Mouse (Mus musculus) liver, postnatal 0 days (tissue): Measurements from ENCODE around the gene Tfrc. TPM values are rescaled to one million over a fixed set of nuclear protein-coding genes. Genes with fewer than 3 reads are reported as not detected.

Source experiments
- ATAC-seq: fragments of 200-750 bp; cut with Nextera tagmentation; 2 replicates; pipeline ENCODE4 v1.8.0; 2017; ENCODE audit warnings: mild to moderate bottlenecking, moderate library complexity
- DNase-seq: peaks from one replicate; pipeline ENCODE4 v3.0.0-alpha.2; 2016
- H3K27ac ChIP-seq: fragments of 300-500 bp; sonication (generic); 2 replicates; pipeline ENCODE4 v1.5.1; 2014; ENCODE audit warnings: antibody characterized with exemption, moderate library complexity, mild to moderate bottlenecking, low read depth
- H3K27me3 ChIP-seq: fragments of 300-500 bp; sonication (generic); 2 replicates; pipeline ENCODE4 v1.6.1; 2014; ENCODE audit warnings: low read length, control low read depth, mixed read lengths; ENCODE audit not compliant: insufficient read depth
- H3K36me3 ChIP-seq: fragments of 300-500 bp; sonication (generic); replicated peaks from 2 replicates; pipeline ENCODE4 v1.6.1; 2014; ENCODE audit warnings: mild to moderate bottlenecking, control low read depth, low read length, moderate library complexity, mixed read lengths; ENCODE audit not compliant: insufficient read depth
- H3K4me1 ChIP-seq: fragments of 300-500 bp; sonication (generic); 2 replicates; pipeline ENCODE4 v1.6.1; 2014; ENCODE audit warnings: antibody characterized with exemption, mild to moderate bottlenecking, control low read depth; ENCODE audit not compliant: insufficient read depth
- H3K4me2 ChIP-seq: fragments of 300-500 bp; sonication (generic); 2 replicates; pipeline ENCODE4 v1.6.1; 2014; ENCODE audit warnings: low read depth, mild to moderate bottlenecking, low read length, moderate library complexity, mixed read lengths
- H3K4me3 ChIP-seq: fragments of 300-500 bp; sonication (generic); 2 replicates; pipeline ENCODE4 v1.5.1; 2014; ENCODE audit warnings: low read depth, low read length
- H3K9ac ChIP-seq: fragments of 300-500 bp; sonication (generic); replicated peaks from 2 replicates; pipeline ENCODE4 v1.6.1; 2014; ENCODE audit warnings: mild to moderate bottlenecking, moderate library complexity
- H3K9me3 ChIP-seq: fragments of 300-500 bp; sonication (generic); 2 replicates; pipeline ENCODE4 v1.6.1; 2016; ENCODE audit warnings: mild to moderate bottlenecking, control low read depth, low read length, mixed read lengths
- CTCF ChIP-seq: sonication (generic); IDR thresholded peaks from 2 replicates; pipeline ENCODE4 v1.5.1; 2016; ENCODE audit warnings: antibody characterized with exemption, low read depth
- EP300 ChIP-seq: IDR thresholded peaks from 2 replicates; pipeline ENCODE4 v1.6.1; 2016; ENCODE audit warnings: antibody characterized with exemption, low read depth, mild to moderate bottlenecking
- WGBS: fragments of 180-500 bp; shearing (Covaris S2); extraction: QIAGEN DNeasy Blood & Tissue Kit; methylation state at CpG from one replicate; pipeline ENCODE4 v1.1.7; 2014; ENCODE audit not compliant: insufficient replicate concordance; 5-methylcytosine and 5-hydroxymethylcytosine counted together
- polyA plus RNA-seq: library from polyadenylated mRNA; unstranded; fragments of >200 nt; fragmentation: Nextera tagmentation; extraction: Ambion mirVana; gene quantifications from 2 replicates; pipeline ENCODE4 v1.2.1, GENCODE M21; 2015

The Tfrc gene
- polyA plus RNA-seq, 1 experiment from 2014 or later: 103 TPM

GRCm38 (mm10) chr16:32662372-32662771 is 53.7 kb downstream of the Tfrc start:
- no peak for DNase-seq
- peaks cover 88% of the 10 kb centered on the region for H3K4me1 ChIP-seq
- no peak for ATAC-seq
- no peaks in the 10 kb centered on the region for H3K36me3 ChIP-seq
- no peaks in the 10 kb centered on the region for H3K27me3 ChIP-seq
- no peak overlapping the region for H3K27ac ChIP-seq
- no peak overlapping the region for H3K4me3 ChIP-seq
- 90% methylated on average over 7 of the region's 7 CpGs for WGBS
- 0 out of 2 replicates have a peak, but pooled peaks have one; percentile 11 for TF ChIP-seq CTCF
- no peak for TF ChIP-seq EP300
- H3K4me2 ChIP-seq: no peak overlapping the region; the same call in 1 of the 2 replicates
- H3K9ac ChIP-seq: 0 out of 2 replicates have a peak overlapping the region, but pooled peaks have one; percentile 22
- H3K9me3 ChIP-seq: no peaks in the 10 kb centered on the region

GRCm38 (mm10) chr16:32663231-32663858 is 54.6 kb downstream of the Tfrc start:
- 84% methylated on average over 9 of the region's 9 CpGs for WGBS
- Histone ChIP-seq H3K27me3 (no peaks in the 10 kb centered on the region), H3K4me1 (peaks cover 93% of the 10 kb centered on the region), H3K27ac (peak overlapping the region; percentile 39; the same call in 1 of the 2 replicates), H3K4me2 (no peak overlapping the region), H3K9me3 (no peaks in the 10 kb centered on the region), H3K4me3 (no peak overlapping the region), H3K9ac (no peak overlapping the region), H3K36me3 (no peaks in the 10 kb centered on the region)
- TF ChIP-seq CTCF (no peak), EP300 (no peak)
- ATAC-seq: no peak
- DNase-seq: peak; percentile 29

- H3K27me3 ChIP-seq: no peaks in the 10 kb centered on the region
- H3K9ac ChIP-seq: no peak overlapping the region
- TF ChIP-seq CTCF (no peak), EP300 (no peak)
- H3K4me3 ChIP-seq: no peak overlapping the region
- WGBS: 54% methylated on average over 2 of the region's 2 CpGs
- no peaks in the 10 kb centered on the region for H3K9me3 ChIP-seq
- no peaks in the 10 kb centered on the region for H3K36me3 ChIP-seq
- DNase-seq (peak; percentile 13), ATAC-seq (no peak)
- H3K4me2 ChIP-seq: no peak overlapping the region
- H3K4me1 ChIP-seq: peaks cover 86% of the 10 kb centered on the region
- H3K27ac ChIP-seq: no peak overlapping the region; the same call in 1 of the 2 replicates
Measured at GRCm38 (mm10) chr16:32664211-32664610, 55.5 kb downstream of the Tfrc start.

DNA sequence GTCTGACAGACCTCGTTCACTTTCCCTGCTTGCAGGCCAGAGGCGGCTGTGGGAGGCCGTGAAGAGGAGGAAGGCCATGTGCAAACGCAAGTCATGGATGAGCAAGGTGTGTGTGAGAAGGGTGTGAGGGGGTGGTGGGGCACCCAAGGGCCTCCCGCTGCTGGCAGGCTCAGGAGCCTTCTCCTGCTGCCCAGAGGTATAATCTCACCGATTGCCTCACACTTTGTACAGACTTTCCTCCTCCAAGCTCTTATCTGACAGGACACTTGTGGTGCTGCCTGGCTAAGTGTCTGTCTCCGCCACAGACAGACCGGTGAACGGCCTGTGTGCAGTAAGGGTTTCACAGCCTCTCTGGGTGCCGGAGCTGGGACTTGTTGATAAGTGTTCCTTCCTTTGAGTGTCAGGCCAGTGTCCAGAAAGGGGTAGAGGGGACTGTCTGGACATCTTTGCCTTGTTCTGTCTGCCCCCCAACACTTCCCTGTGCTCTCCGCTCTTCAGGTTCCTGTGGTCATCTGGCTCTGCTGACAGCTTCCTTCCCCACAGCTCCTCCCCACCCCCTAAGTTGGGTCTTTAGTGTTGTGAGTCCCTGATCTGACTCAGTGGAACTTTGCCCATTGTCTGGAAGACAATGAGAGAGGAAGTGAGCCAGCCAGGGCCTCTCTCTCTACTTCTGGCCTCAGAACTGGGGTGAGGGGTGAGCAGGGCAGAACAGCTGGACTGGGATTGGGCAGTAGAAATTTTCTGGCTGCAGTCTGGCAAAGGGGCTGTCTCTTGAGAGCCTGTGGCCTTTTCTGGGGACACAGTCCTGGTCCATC is 57.3 kb downstream of the Tfrc start:
- TF ChIP-seq CTCF (no peak), EP300 (peak; percentile 88)
- H3K27me3 ChIP-seq: no peaks in the 10 kb centered on the region
- peaks cover 78% of the 10 kb centered on the region for H3K4me1 ChIP-seq
- ATAC-seq (peak; percentile 87), DNase-seq (peak; percentile 60)
- H3K4me2 ChIP-seq: peak overlapping the region; percentile 45
- H3K27ac ChIP-seq: peak overlapping the region; percentile 75
- peak overlapping the region; percentile 49 for H3K9ac ChIP-seq
- 26% methylated on average over 11 of the region's 11 CpGs for WGBS
- H3K36me3 ChIP-seq: no peaks in the 10 kb centered on the region; the same call in 1 of the 2 replicates
- H3K9me3 ChIP-seq: no peaks in the 10 kb centered on the region
- H3K4me3 ChIP-seq: no peak overlapping the region

DNA sequence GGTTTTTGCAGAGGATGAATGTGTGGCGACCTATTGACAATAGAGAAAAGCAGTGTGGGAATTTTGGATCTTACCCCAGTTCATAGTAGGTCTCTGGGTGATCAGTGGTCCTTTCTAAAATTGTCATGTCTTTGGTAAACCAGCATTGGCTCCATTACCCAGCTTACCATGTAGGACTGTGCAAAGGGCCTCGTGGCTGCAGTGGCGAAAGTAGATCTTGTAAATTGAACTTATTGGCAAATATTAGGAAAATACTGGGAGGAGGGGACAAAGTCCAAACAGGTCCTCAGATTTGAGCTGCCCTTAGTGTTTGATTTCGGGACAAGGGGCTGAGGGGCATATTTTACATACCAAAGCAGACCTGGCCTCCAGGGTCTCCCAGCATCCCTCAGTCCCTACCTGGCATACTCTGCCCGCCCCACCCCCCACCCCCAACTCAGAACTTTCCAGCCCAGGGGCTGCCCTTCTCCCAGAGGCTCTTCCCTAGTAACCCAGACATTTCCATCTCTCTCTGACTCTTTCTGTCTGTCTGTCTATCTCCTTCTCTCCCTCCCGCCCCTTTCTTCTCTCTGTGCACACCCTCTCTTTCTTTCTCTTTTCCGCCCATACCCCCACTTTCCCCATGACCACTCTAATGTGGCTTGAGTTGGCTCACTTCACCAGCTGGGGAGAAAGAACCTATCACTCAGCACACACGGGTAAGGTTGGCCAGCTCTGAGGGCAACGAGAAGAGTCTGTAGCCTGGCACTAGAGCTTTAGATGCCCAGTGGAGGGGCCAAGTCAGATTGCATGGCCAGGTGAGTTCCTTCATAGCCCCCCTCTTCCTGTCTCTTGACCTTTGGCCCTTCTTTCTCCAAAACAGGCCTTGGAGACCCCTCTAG is 58.2 kb downstream of the Tfrc start:
- peaks cover 3% of the 10 kb centered on the region; the same call in 1 of the 2 replicates for H3K36me3 ChIP-seq
- H3K9me3 ChIP-seq: no peaks in the 10 kb centered on the region
- DNase-seq (peak; percentile 17), ATAC-seq (peak; percentile 9; the same call in 1 of the 2 replicates)
- peaks cover 76% of the 10 kb centered on the region for H3K4me1 ChIP-seq
- TF ChIP-seq EP300 (no peak), CTCF (no peak)
- peak overlapping the region; percentile 45 for H3K4me2 ChIP-seq
- WGBS: 62% methylated on average over 9 of the region's 9 CpGs
- H3K27ac ChIP-seq: peak overlapping the region; percentile 75
- 0 out of 2 replicates have a peak overlapping the region, but pooled peaks have one; percentile 49 for H3K9ac ChIP-seq
- no peaks in the 10 kb centered on the region for H3K27me3 ChIP-seq
- no peak overlapping the region for H3K4me3 ChIP-seq

DNA sequence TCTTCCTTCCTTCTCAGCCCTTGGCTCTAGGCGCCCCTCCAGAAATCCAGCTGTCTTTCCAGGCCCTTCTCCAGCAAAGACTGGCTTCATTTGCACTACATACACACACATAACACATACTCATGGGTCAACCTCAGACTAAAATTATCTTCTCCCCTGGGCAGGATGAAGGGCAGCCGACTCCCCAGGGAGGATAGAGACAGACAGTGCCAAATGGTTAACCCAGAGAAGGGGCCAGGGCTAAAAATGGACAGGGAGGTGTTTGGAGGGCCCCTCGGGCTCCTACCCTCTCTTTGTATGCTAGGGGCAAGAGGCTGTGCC is 58.8 kb downstream of the Tfrc start:
- peaks cover 3% of the 10 kb centered on the region; the same call in 1 of the 2 replicates for H3K36me3 ChIP-seq
- no peak overlapping the region for H3K4me3 ChIP-seq
- ATAC-seq (no peak), DNase-seq (peak; percentile 11)
- no peaks in the 10 kb centered on the region for H3K27me3 ChIP-seq
- no peak overlapping the region for H3K9ac ChIP-seq
- H3K4me1 ChIP-seq: peaks cover 75% of the 10 kb centered on the region
- H3K27ac ChIP-seq: peak overlapping the region; percentile 75; the same call in 1 of the 2 replicates
- no peaks in the 10 kb centered on the region for H3K9me3 ChIP-seq
- WGBS: 73% methylated on average over 3 of the region's 3 CpGs
- H3K4me2 ChIP-seq: no peak overlapping the region
- TF ChIP-seq CTCF: no peak
- no peak for TF ChIP-seq EP300
